Mouse (Mus musculus): Measurements from ENCODE around the gene Svip.

GRCm38 (mm10) chr7:51991020-51991419, 14.8 kb downstream of the Svip start:
- TF ChIP-seq CTCF (IDR thresholded peaks at IDR 0.05; ENCODE audit: borderline replicate concordance, insufficient read depth, low read length) (no peak), POLR2A (IDR thresholded peaks at IDR 0.05; ENCODE audit: low read depth, low read length) (no peak)
